Mouse (Mus musculus) thymus, postnatal 10 days (tissue): ENCODE results near the gene Mgat5.

Experiments
- DNase-seq, 2 experiments: peaks; one replicate each; pipeline ENCODE4 v3.0.0; 2021; ENCODE audit warnings: low spot score in 2 of 2

Gene Mgat5

GRCm38 (mm10) chr1:127259669-127260068 lies 54.9 kb downstream of the Mgat5 start:
- DNase-seq = no peak

- no peak for DNase-seq
Observed at GRCm38 (mm10) chr1:127260969-127261368, 56.2 kb downstream of the Mgat5 start.

GRCm38 (mm10) chr1:127262170-127262837 lies 57.5 kb downstream of the Mgat5 start:
- no peak for DNase-seq

DNA sequence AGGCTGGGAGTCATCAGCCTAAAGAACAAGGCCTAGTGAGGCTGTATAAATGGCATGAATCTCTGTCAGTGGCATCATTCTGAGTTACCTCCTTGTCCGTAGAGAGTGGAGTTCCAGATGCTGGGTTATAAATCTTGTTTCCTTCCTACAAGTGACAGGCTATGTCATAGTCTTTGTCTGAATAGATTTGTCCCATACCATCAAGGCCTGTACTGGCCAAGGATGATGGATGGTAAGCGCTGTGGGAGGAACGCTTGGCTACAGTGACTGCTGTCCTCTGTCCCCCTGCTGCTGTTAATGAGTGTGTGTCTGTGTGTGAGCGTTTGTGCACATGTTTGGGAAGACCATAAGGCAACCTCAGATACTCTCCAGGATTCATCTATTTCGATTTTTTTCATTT lies 63.2 kb downstream of the Mgat5 start:
- no peak for DNase-seq

GRCm38 (mm10) chr1:127269343-127269742 lies 64.5 kb downstream of the Mgat5 start:
- no peak for DNase-seq

DNA sequence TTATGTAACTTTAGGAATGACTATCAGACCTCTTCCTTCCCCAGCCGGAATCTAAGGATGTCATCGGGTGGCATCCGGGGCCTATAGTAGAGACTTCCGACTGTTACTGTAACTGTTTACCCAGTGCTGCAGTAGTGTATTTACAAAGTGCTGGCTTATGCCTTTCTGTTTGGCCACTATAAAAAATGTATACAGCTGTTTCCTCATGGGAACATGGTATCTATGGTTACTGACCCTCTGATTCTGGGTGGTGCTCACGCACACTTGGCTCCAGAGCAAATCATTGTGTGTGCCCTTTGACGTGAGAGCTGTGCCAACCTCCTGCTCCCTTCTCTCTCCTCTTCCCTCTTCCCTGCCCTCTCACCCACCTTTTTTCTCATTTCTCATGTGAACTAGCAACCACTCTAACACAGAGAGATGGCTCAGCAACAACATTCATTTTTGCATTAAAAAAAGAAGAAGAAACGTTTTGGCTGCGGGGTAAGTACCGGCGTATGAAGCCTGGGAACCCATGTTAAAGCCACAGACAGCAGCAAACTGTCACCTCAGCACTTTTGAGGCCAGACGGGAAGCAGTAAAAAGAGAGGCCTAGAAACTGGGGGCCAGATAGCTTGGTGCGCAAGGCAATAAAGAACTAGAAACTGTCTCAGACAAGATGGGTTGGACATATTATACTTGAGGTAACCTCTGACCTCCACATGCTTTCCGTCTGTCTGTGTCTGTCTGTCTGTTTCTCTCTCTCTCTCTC lies 65.6 kb downstream of the Mgat5 start:
- no peak for DNase-seq

- DNase-seq = no peak
Observed at GRCm38 (mm10) chr1:127271156-127271555, 66.3 kb downstream of the Mgat5 start.

DNA sequence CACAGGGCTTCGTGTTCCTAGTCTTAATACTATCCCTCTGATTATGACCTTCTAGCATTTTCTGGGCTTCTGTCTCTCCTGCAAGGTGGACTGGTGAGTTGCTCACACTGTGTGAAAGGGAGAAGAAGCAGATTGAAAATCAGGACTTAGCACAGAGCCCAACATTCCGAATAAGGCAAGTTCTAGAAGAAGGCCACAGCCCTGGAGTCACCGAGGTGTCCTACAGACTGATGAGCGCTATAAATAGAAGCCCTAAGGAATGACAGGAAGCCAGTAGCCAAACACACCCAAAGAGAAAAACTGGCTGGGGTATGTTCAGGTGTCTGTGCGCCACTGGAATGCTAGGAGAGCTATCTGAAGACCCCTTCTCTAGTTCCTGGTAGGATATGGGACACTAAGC lies 68.5 kb downstream of the Mgat5 start:
- DNase-seq = no peak

GRCm38 (mm10) chr1:127275572-127276324 lies 70.9 kb downstream of the Mgat5 start:
- DNase-seq = no peak

DNA sequence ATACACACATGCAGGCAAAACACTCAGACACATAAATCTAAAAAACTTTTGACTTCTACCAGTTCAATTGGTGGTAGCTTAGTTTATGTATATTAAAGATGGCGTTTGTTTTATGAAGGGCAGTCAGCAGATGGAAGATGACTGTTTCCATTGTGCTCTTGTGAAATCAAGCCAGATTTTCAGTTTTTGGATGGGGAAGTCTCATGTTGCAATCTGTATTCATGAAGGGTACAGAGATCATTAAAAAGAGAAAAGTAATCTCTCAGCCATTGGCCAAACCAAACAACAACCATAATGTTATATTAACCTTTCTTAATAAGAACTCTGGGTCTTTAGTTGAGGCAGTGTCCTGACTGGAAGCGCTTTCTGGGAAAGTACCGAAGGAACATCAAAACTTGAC lies 73.3 kb downstream of the Mgat5 start:
- DNase-seq = no peak

DNA sequence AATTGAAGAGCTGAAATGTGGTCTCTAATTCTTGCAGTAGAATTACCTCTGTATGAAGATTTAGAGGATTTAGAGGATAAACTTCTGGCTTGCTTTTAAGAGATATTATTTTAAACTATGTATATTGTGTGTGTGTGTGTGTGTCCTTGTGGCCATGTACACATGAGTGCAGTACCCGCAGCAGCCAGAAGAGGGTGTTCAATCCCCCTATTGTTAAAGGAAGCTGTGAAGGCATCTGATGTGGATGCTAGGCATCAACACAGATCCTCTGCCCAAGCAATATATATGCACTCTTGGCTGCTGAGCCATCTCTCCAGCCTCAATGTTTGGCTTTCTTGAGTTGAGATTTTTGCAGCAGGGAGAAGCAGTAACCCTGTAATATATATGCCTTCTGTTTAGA lies 75.4 kb downstream of the Mgat5 start:
- peak; percentile 35 to 62 for DNase-seq

- DNase-seq = no peak
Observed at GRCm38 (mm10) chr1:127284975-127285374, 80.2 kb downstream of the Mgat5 start.

GRCm38 (mm10) chr1:127287505-127287904 lies 82.7 kb downstream of the Mgat5 start:
- no peak for DNase-seq

DNA sequence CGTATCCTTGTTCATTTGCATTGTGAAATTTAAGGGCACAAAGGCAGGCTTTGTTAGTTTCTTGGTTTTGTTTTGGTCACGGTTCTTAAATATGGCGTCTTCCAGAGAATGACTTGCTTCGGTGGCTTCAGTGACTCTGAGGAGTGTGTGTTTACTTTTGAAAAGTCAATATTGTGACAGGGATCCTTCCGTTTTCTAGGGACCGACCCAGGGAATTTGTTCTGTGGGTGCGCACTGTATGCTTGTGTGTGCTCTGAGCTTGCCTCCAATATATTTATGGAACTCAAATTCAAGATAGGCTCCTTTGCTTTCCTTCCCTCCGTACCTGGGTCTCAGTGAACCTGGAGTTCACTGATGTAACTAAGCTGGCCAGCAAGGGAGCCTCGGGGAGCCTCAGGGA lies 86.1 kb downstream of the Mgat5 start:
- no peak for DNase-seq

DNA sequence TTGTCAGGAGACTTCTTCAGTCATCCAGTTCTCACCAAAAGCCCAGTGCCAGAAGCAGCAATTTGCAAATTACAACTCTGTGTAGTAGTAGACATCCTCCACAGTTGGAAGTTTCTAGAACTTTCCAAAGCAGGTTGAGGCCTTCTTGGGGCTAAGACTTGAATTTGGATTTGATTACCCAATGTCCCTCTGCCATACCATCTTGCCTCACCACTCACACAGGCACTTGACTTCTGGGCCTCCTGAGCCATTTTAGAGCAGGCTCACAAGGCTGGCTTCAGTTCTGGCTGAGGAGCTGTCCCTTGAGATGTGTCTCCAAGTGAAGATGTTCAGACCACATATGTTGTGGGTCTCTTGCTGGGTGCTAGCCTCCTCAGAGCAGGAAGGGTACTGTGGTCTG lies 86.9 kb downstream of the Mgat5 start:
- DNase-seq = no peak

GRCm38 (mm10) chr1:127293286-127293685 lies 88.5 kb downstream of the Mgat5 start:
- DNase-seq = no peak

- DNase-seq = no peak
Observed at GRCm38 (mm10) chr1:127296815-127297214, 92.0 kb downstream of the Mgat5 start.

- no peak for DNase-seq
Observed at GRCm38 (mm10) chr1:127299774-127300173, 95.0 kb downstream of the Mgat5 start.

DNA sequence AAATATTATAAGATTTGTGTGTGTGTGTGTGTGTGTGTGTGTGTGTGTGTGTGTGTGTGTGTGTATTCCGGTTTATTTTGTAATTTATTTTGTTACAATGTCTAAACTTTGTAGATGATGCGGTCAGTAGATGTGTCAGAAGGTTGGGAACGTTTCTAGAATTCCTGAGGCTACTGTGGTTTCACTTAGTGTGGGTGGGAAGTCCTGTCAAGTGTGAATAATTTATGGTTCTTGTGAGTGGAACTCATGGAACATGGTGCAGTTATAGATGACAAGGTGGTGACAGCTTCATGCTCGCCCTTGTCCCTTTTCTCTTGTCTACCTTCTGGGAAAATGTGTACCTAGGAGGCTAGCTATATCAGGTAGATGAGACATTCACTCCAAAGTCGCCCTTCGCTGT lies 96.2 kb downstream of the Mgat5 start:
- DNase-seq = no peak

- DNase-seq = peak; percentile 32 to 35
Observed at GRCm38 (mm10) chr1:127302620-127303019, 97.8 kb downstream of the Mgat5 start.

DNA sequence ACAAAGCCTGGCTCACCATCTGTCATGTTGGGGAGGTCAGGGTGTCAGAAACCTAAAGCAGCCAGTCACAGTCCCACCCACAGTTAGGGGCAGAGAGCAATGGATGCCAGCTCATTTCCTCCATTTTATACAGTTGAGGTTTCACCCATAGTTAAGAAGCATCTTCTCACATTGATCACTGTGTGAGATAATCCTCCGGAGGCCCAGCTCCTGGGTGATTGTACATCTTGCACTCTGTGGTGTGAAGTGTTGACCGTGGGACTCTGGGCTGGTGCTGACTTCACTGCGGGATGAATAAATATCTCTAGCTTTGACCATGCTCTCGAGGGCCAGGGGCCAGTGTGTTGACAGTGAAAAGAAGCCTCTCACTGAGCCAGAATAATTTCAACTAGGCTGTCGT lies 99.0 kb downstream of the Mgat5 start:
- DNase-seq = no peak

- DNase-seq = no peak
Observed at GRCm38 (mm10) chr1:127304281-127304680, 99.5 kb downstream of the Mgat5 start.

GRCm38 (mm10) chr1:127305582-127305981 lies 100.8 kb downstream of the Mgat5 start:
- peak; percentile 32 to 49 for DNase-seq
